Comparison of ENCODE assay signal across 8 mouse cellular contexts in genomic region chr8:124662446-124663111, GRCm38 (mm10). TPM values are rescaled to one million over a fixed set of nuclear protein-coding genes. Genes with fewer than 3 reads are reported as not detected.
DNase-seq lines count a peak whose midpoint lies in the region; ATAC-seq and TF ChIP-seq lines count a peak whose summit lies in the region.

No protein-coding gene starts in this region.

- peak overlapping the region; percentile 98 for H3K9ac ChIP-seq in heart, embryonic 12.5 days
- peak overlapping the region; percentile 80 for H3K9ac ChIP-seq in liver, embryonic 11.5 days (ENCODE audit: low read depth, low read length)

- peak; percentile 16 for DNase-seq in adrenal gland, postnatal 14 days
- DNase-seq in adrenal gland, adult 8-10 months, result no peak
- no peak for DNase-seq in testis, postnatal 10 days (ENCODE audit: low spot score)
- DNase-seq in liver, embryonic 11.5 days (ENCODE audit: low spot score), result peak; percentile 39
- DNase-seq in right cerebral cortex, postnatal 25 days, result no peak

- peak; percentile 45 for ATAC-seq in heart, embryonic 12.5 days (ENCODE audit: insufficient number of reproducible peaks, low FRiP score)
- peak; percentile 33 for ATAC-seq in liver, embryonic 11.5 days (replicated peaks; ENCODE audit: low FRiP score)

- no peak for TF ChIP-seq POLR2A in testis, adult 2 months (IDR thresholded peaks at IDR 0.05; ENCODE audit: control insufficient read depth, low read depth, low read length)
- TF ChIP-seq POLR2A in small intestine, adult 2 months (IDR thresholded peaks at IDR 0.05; ENCODE audit: low read depth, low read length), result no peak

- peak overlapping the region; percentile 79 for H3K4me2 ChIP-seq in heart, embryonic 12.5 days
- peak overlapping the region; percentile 74 for H3K4me2 ChIP-seq in liver, embryonic 11.5 days

- H3K27ac ChIP-seq in testis, adult 2 months (ENCODE audit: control insufficient read depth, insufficient read depth, low read depth, low read length), result peak overlapping the region; percentile 82
- H3K27ac ChIP-seq in heart, embryonic 12.5 days (ENCODE audit: poor library complexity, severe bottlenecking), result peak overlapping the region; percentile 92
- peak overlapping the region; percentile 65; the same call in 1 of the 2 replicates for H3K27ac ChIP-seq in liver, embryonic 11.5 days (ENCODE audit: low read depth, low read length)
- H3K27ac ChIP-seq in small intestine, adult 2 months (ENCODE audit: insufficient read depth, low read depth, low read length), result peak overlapping the region; percentile 27; the same call in 1 of the 2 replicates

- H3K4me1 ChIP-seq in testis, adult 2 months (ENCODE audit: control insufficient read depth, insufficient read depth, low read length), result peaks cover 10% of the 10 kb centered on the region
- H3K4me1 ChIP-seq in heart, embryonic 12.5 days (replicated peaks), result peaks cover 41% of the 10 kb centered on the region
- H3K4me1 ChIP-seq in liver, embryonic 11.5 days (replicated peaks; ENCODE audit: control insufficient read depth, insufficient read depth, low read length), result peaks cover 37% of the 10 kb centered on the region
- peaks cover 18% of the 10 kb centered on the region for H3K4me1 ChIP-seq in small intestine, adult 2 months (ENCODE audit: control insufficient read depth, insufficient read depth, insufficient read length, low read length)

- WGBS in heart, embryonic 12.5 days, result under 1% methylated on average over 49 of the region's 49 CpGs
- under 1% methylated on average over 49 of the region's 49 CpGs for WGBS in liver, embryonic 11.5 days
- 1% methylated on average over 49 of the region's 49 CpGs for WGBS in small intestine, adult 2 months

- no peak for TF ChIP-seq CTCF in testis, adult 2 months (IDR thresholded peaks at IDR 0.05; ENCODE audit: control insufficient read depth, insufficient read depth, insufficient replicate concordance, low read depth, low read length)
- no peak for TF ChIP-seq CTCF in small intestine, adult 2 months (IDR thresholded peaks at IDR 0.05; ENCODE audit: extremely low read depth, insufficient read length, insufficient replicate concordance, low read depth, low read length)

- peak overlapping the region; percentile 92 for H3K4me3 ChIP-seq in testis, adult 2 months (ENCODE audit: control insufficient read depth, low read depth, low read length)
- peak overlapping the region; percentile 96 for H3K4me3 ChIP-seq in heart, embryonic 12.5 days
- peak overlapping the region; percentile 81 for H3K4me3 ChIP-seq in liver, embryonic 11.5 days (ENCODE audit: low read depth, low read length)
- peak overlapping the region; percentile 91 for H3K4me3 ChIP-seq in small intestine, adult 2 months (ENCODE audit: low read depth, low read length)

- no peaks in the 10 kb centered on the region for H3K27me3 ChIP-seq in testis, adult 2 months (ENCODE audit: control insufficient read depth, insufficient read depth, low read length)
- no peaks in the 10 kb centered on the region for H3K27me3 ChIP-seq in heart, embryonic 12.5 days (replicated peaks)
- H3K27me3 ChIP-seq in liver, embryonic 11.5 days (replicated peaks; ENCODE audit: control insufficient read depth, insufficient read depth, low read length), result no peaks in the 10 kb centered on the region
- H3K27me3 ChIP-seq in small intestine, adult 2 months (ENCODE audit: control insufficient read depth, insufficient read depth, low read length), result no peaks in the 10 kb centered on the region

- no peaks in the 10 kb centered on the region for H3K9me3 ChIP-seq in heart, embryonic 12.5 days (replicated peaks)
- no peaks in the 10 kb centered on the region for H3K9me3 ChIP-seq in liver, embryonic 11.5 days (ENCODE audit: control insufficient read depth, low read length)

- no peaks in the 10 kb centered on the region for H3K36me3 ChIP-seq in testis, adult 2 months (ENCODE audit: control insufficient read depth, insufficient read depth, low read length)
- no peaks in the 10 kb centered on the region for H3K36me3 ChIP-seq in heart, embryonic 12.5 days
- no peaks in the 10 kb centered on the region for H3K36me3 ChIP-seq in liver, embryonic 11.5 days (ENCODE audit: control insufficient read depth, insufficient read depth, low read length)
- no peaks in the 10 kb centered on the region for H3K36me3 ChIP-seq in small intestine, adult 2 months (ENCODE audit: control insufficient read depth, insufficient read depth, low read length)

RNA-seq across cellular contexts. Expression of gene 2310022B05Rik, which starts 0.6 kb away (rescaled TPM):
- 38.6 and 39.1 TPM in 2 replicates for total RNA-seq in adrenal gland, postnatal 14 days (2021)
- total RNA-seq in adrenal gland, adult 8-10 months (2022), result 10 to 100 TPM; 39.9 to 50.2 (median 45.4) TPM
- polyA plus RNA-seq in testis, adult 2 months (2012; rRNA removed), result 15.9 and 17.3 TPM in 2 replicates
- polyA plus RNA-seq in heart, embryonic 12.5 days (2016; fragmentation: Nextera tagmentation; extraction: Ambion mirVana), result 49.1 and 52.5 TPM in 2 replicates
- polyA plus RNA-seq in liver, embryonic 11.5 days (2014; fragmentation: Nextera tagmentation; extraction: Ambion mirVana), result 16.3 and 17.5 TPM in 2 replicates
- polyA plus RNA-seq in small intestine, adult 2 months (2012; rRNA removed), result 11.7 and 35.0 TPM in 2 replicates

RNA-seq across cellular contexts. Expression of gene Ttc13, which starts 59.2 kb away (rescaled TPM):
- 45.7 and 46.7 TPM in 2 replicates for total RNA-seq in adrenal gland, postnatal 14 days (2021)
- total RNA-seq in adrenal gland, adult 8-10 months (2022), result 10 to 100 TPM; 39.3 to 45.5 (median 42.7) TPM
- 8.2 and 9.2 TPM in 2 replicates for polyA plus RNA-seq in testis, adult 2 months (2012; rRNA removed)
- polyA plus RNA-seq in heart, embryonic 12.5 days (2016; fragmentation: Nextera tagmentation; extraction: Ambion mirVana), result 42.8 and 43.3 TPM in 2 replicates
- polyA plus RNA-seq in liver, embryonic 11.5 days (2014; fragmentation: Nextera tagmentation; extraction: Ambion mirVana), result 49.8 and 51.9 TPM in 2 replicates
- 8.1 and 11.4 TPM in 2 replicates for polyA plus RNA-seq in small intestine, adult 2 months (2012; rRNA removed)

RNA-seq across cellular contexts. Expression of gene Arv1, which starts 59.4 kb away (rescaled TPM):
- total RNA-seq in adrenal gland, postnatal 14 days (2021), result 9.6 and 12.4 TPM in 2 replicates
- 10 to 100 TPM in 3 of 4 experiments, 1 to 10 TPM in 1; 6.4 to 15.9 (median 13.3) TPM for total RNA-seq in adrenal gland, adult 8-10 months (2022)
- polyA plus RNA-seq in testis, adult 2 months (2012; rRNA removed), result 13.5 and 14.9 TPM in 2 replicates
- 20.2 and 21.3 TPM in 2 replicates for polyA plus RNA-seq in heart, embryonic 12.5 days (2016; fragmentation: Nextera tagmentation; extraction: Ambion mirVana)
- polyA plus RNA-seq in liver, embryonic 11.5 days (2014; fragmentation: Nextera tagmentation; extraction: Ambion mirVana), result 17.9 and 23.3 TPM in 2 replicates
- polyA plus RNA-seq in small intestine, adult 2 months (2012; rRNA removed), result 6.5 and 7.0 TPM in 2 replicates

Comparison
In these comparisons a context has a peak if more than half of its experiments do, and no peak if none do; other contexts are left out.
1. DNase-seq: peak in adrenal gland, postnatal 14 days (single experiment) and liver, embryonic 11.5 days (single experiment); none in adrenal gland, adult 8-10 months (single experiment), testis, postnatal 10 days (single experiment) and right cerebral cortex, postnatal 25 days (single experiment).
2. H3K27ac ChIP-seq: peak in every context shown above with its lines; median percentile 92 in heart, embryonic 12.5 days; 82 in testis, adult 2 months; 65 in liver, embryonic 11.5 days; 27 in small intestine, adult 2 months.
3. Peak in every context shown above with its lines, with median percentiles within 50 percentile points of each other: H3K4me3 ChIP-seq.